8 mouse cellular contexts compared by ENCODE assay signal in genomic region chr6:99439878-99440361, GRCm38 (mm10).
DNase-seq lines count a peak whose midpoint lies in the region; ATAC-seq and TF ChIP-seq lines count a peak whose summit lies in the region.

No protein-coding gene starts in this region.

- H3K27ac ChIP-seq in layer of hippocampus, adult 2 months, result peak overlapping the region; percentile 79
- H3K27ac ChIP-seq in heart, embryonic 10.5 days, result peak overlapping the region; percentile 74
- peak overlapping the region; percentile 84 for H3K27ac ChIP-seq in kidney, embryonic 15.5 days

- H3K9ac ChIP-seq in kidney, embryonic 15.5 days, result no peak overlapping the region

- WGBS in heart, embryonic 10.5 days, result 6% methylated on average over 9 of the region's 9 CpGs
- WGBS in kidney, embryonic 15.5 days, result 3% methylated on average over 9 of the region's 9 CpGs

- peak overlapping the region; percentile 7; the same call in 1 of the 2 replicates for H3K4me3 ChIP-seq in layer of hippocampus, adult 2 months
- peak overlapping the region; percentile 3; the same call in 1 of the 2 replicates for H3K4me3 ChIP-seq in heart, embryonic 10.5 days
- H3K4me3 ChIP-seq in kidney, embryonic 15.5 days (replicated peaks), result no peak overlapping the region

- H3K27me3 ChIP-seq in heart, embryonic 10.5 days (ENCODE audit: insufficient read depth, poor library complexity, severe bottlenecking), result no peaks in the 10 kb centered on the region
- no peaks in the 10 kb centered on the region for H3K27me3 ChIP-seq in kidney, embryonic 15.5 days

- H3K4me1 ChIP-seq in heart, embryonic 10.5 days, result peaks cover 34% of the 10 kb centered on the region
- H3K4me1 ChIP-seq in kidney, embryonic 15.5 days, result peaks cover 40% of the 10 kb centered on the region

- ATAC-seq in kidney, embryonic 15.5 days (replicated peaks; ENCODE audit: low FRiP score), result peak; percentile 79

- H3K36me3 ChIP-seq in heart, embryonic 10.5 days, result 0 out of 2 replicates have a peak, but pooled peaks cover 1% of the 10 kb centered on the region
- peaks cover 8% of the 10 kb centered on the region for H3K36me3 ChIP-seq in kidney, embryonic 15.5 days

- TF ChIP-seq CTCF in layer of hippocampus, adult 2 months (conservative IDR thresholded peaks at IDR 0.05), result no peak

- DNase-seq in layer of hippocampus, adult 2 months (ENCODE audit: low spot score in 2 of 2), result peak in 1 of 2 experiments; percentile 40
- no peak for DNase-seq in layer of hippocampus, adult 9-10 months (ENCODE audit: low spot score)
- DNase-seq in embryo, embryonic 11 days, result peak; percentile 66
- no peak for DNase-seq in heart, embryonic 10.5 days (ENCODE audit: low spot score)
- peak; percentile 60 for DNase-seq in mesoderm, embryonic 11.5 days (ENCODE audit: low read depth, low spot score)
- DNase-seq in testis, postnatal 10 days (ENCODE audit: low spot score), result peak; percentile 54
- no peak for DNase-seq in MN1 (ENCODE audit: low spot score)

- H3K9me3 ChIP-seq in heart, embryonic 10.5 days, result no peaks in the 10 kb centered on the region
- no peaks in the 10 kb centered on the region for H3K9me3 ChIP-seq in kidney, embryonic 15.5 days (replicated peaks)

- peak overlapping the region; percentile 45 for H3K4me2 ChIP-seq in kidney, embryonic 15.5 days

Comparison
In these comparisons a context has a peak if more than half of its experiments do, and no peak if none do; other contexts are left out.
1. DNase-seq: peak in embryo, embryonic 11 days (single experiment), mesoderm, embryonic 11.5 days (single experiment) and testis, postnatal 10 days (single experiment); none in layer of hippocampus, adult 9-10 months (single experiment), heart, embryonic 10.5 days (single experiment) and MN1 (single experiment).
2. Peak in every context shown above with its lines, with median percentiles within 50 percentile points of each other: H3K27ac ChIP-seq.